In genomic region chr9:65555621-65556020, GRCm38 (mm10) we compare ENCODE assay signal across 10 mouse cellular contexts. TPM values are rescaled to one million over a fixed set of nuclear protein-coding genes. Genes with fewer than 3 reads are reported as not detected.
A peak's percentile ranks its signal among the peaks of the same experiment; 100 is the strongest.
DNase-seq lines count a peak whose midpoint lies in the region; ATAC-seq and TF ChIP-seq lines count a peak whose summit lies in the region.
"Had no signal": no experiment of that assay in that cellular context is flagged by ENCODE, and none has a peak within 500 bp of the region (broad histone marks: within the 10 kb centered on the region; RNA-seq: fewer than 3 reads in every experiment).

No protein-coding gene starts in this region.

- peak overlapping the region; percentile 77 for H3K27ac ChIP-seq in forebrain, embryonic 10.5 days
- no peak overlapping the region for H3K27ac ChIP-seq in forebrain, embryonic 14.5 days (ENCODE audit: low read depth, low read length)
- H3K27ac ChIP-seq in kidney, postnatal 0 days, result peak overlapping the region; percentile 47; the same call in 1 of the 2 replicates
- peak overlapping the region; percentile 96 for H3K27ac ChIP-seq in liver, embryonic 16.5 days (ENCODE audit: low read length)

- peaks cover 29% of the 10 kb centered on the region for H3K4me1 ChIP-seq in forebrain, embryonic 10.5 days
- H3K4me1 ChIP-seq in forebrain, embryonic 14.5 days (ENCODE audit: control insufficient read depth, insufficient read depth, low read length), result no peaks in the 10 kb centered on the region
- H3K4me1 ChIP-seq in kidney, postnatal 0 days (replicated peaks; ENCODE audit: insufficient read depth, low read length), result peaks cover 9% of the 10 kb centered on the region
- peaks cover 93% of the 10 kb centered on the region for H3K4me1 ChIP-seq in erythroblast, embryonic 14.5 days (ENCODE audit: control insufficient read depth)
- peaks cover 76% of the 10 kb centered on the region for H3K4me1 ChIP-seq in liver, embryonic 16.5 days (ENCODE audit: control insufficient read depth, low read depth, low read length)

- H3K4me3 ChIP-seq in forebrain, embryonic 10.5 days, result no peak overlapping the region
- no peak overlapping the region for H3K4me3 ChIP-seq in forebrain, embryonic 14.5 days (ENCODE audit: low read depth, low read length)
- H3K4me3 ChIP-seq in kidney, postnatal 0 days (replicated peaks; ENCODE audit: low read depth, low read length), result no peak overlapping the region
- peak overlapping the region; percentile 57 for H3K4me3 ChIP-seq in erythroblast, embryonic 14.5 days (replicated peaks)
- H3K4me3 ChIP-seq in liver, embryonic 16.5 days (ENCODE audit: low read depth, low read length), result peak overlapping the region; percentile 26
- H3K4me3 ChIP-seq: hindbrain, embryonic 12.5 days had no signal

- H3K9ac ChIP-seq in forebrain, embryonic 14.5 days (ENCODE audit: low read length), result no peak overlapping the region
- no peak overlapping the region for H3K9ac ChIP-seq in kidney, postnatal 0 days (ENCODE audit: low read depth, low read length)
- H3K9ac ChIP-seq in liver, embryonic 16.5 days (ENCODE audit: low read depth, low read length), result peak overlapping the region; percentile 58
- H3K9ac ChIP-seq: hindbrain, embryonic 12.5 days had no signal

- ATAC-seq in forebrain, embryonic 14.5 days, result no peak
- no peak for ATAC-seq in kidney, postnatal 0 days (replicated peaks; ENCODE audit: low FRiP score, low read depth)
- ATAC-seq in liver, embryonic 16.5 days (ENCODE audit: low read depth), result no peak

- no peaks in the 10 kb centered on the region for H3K9me3 ChIP-seq in forebrain, embryonic 10.5 days
- H3K9me3 ChIP-seq in forebrain, embryonic 14.5 days (replicated peaks; ENCODE audit: control insufficient read depth, low read length), result no peaks in the 10 kb centered on the region
- no peaks in the 10 kb centered on the region for H3K9me3 ChIP-seq in kidney, postnatal 0 days (replicated peaks; ENCODE audit: low read length)
- no peaks in the 10 kb centered on the region for H3K9me3 ChIP-seq in erythroblast, embryonic 14.5 days (ENCODE audit: control insufficient read depth, low read length)
- H3K9me3 ChIP-seq in liver, embryonic 16.5 days (replicated peaks; ENCODE audit: control insufficient read depth, low read length), result no peaks in the 10 kb centered on the region
- H3K9me3 ChIP-seq: hindbrain, embryonic 12.5 days had no signal

- WGBS in forebrain, embryonic 10.5 days, result 88% methylated on average over 4 of the region's 4 CpGs
- 96% methylated on average over 4 of the region's 4 CpGs for WGBS in forebrain, embryonic 14.5 days
- 83% methylated on average over 4 of the region's 4 CpGs for WGBS in kidney, postnatal 0 days
- 65% methylated on average over 4 of the region's 4 CpGs for WGBS in liver, embryonic 16.5 days (ENCODE audit: insufficient replicate concordance)

- peaks cover 57% of the 10 kb centered on the region for H3K36me3 ChIP-seq in forebrain, embryonic 10.5 days (replicated peaks)
- H3K36me3 ChIP-seq in forebrain, embryonic 14.5 days (ENCODE audit: control insufficient read depth, insufficient read depth, low read length), result peaks cover 16% of the 10 kb centered on the region; the same call in 1 of the 2 replicates
- H3K36me3 ChIP-seq in kidney, postnatal 0 days (ENCODE audit: insufficient read depth, low read length), result peaks cover 12% of the 10 kb centered on the region; the same call in 1 of the 2 replicates
- H3K36me3 ChIP-seq in erythroblast, embryonic 14.5 days (ENCODE audit: control insufficient read depth), result peaks cover 100% of the 10 kb centered on the region
- H3K36me3 ChIP-seq in liver, embryonic 16.5 days (ENCODE audit: control insufficient read depth, insufficient read depth), result peaks cover 60% of the 10 kb centered on the region

- no peaks in the 10 kb centered on the region for H3K27me3 ChIP-seq in forebrain, embryonic 10.5 days (ENCODE audit: poor library complexity, severe bottlenecking)
- H3K27me3 ChIP-seq in forebrain, embryonic 14.5 days (replicated peaks; ENCODE audit: control insufficient read depth, insufficient read depth, low read length), result no peaks in the 10 kb centered on the region
- no peaks in the 10 kb centered on the region for H3K27me3 ChIP-seq in kidney, postnatal 0 days (ENCODE audit: insufficient read depth, low read length)
- H3K27me3 ChIP-seq in erythroblast, embryonic 14.5 days (ENCODE audit: control insufficient read depth), result no peaks in the 10 kb centered on the region
- H3K27me3 ChIP-seq in liver, embryonic 16.5 days (ENCODE audit: control insufficient read depth, insufficient read depth, low read depth, low read length), result no peaks in the 10 kb centered on the region
- H3K27me3 ChIP-seq: hindbrain, embryonic 12.5 days had no signal

- TF ChIP-seq CTCF in kidney, postnatal 0 days (IDR thresholded peaks at IDR 0.05; ENCODE audit: low read depth), result no peak

- no peak for DNase-seq in forebrain, embryonic 10.5 days (ENCODE audit: extremely low spot score, low spot score)
- no peak for DNase-seq in forebrain, embryonic 14.5 days (ENCODE audit: low spot score)
- no peak for DNase-seq in kidney, postnatal 0 days (ENCODE audit: low spot score)
- no peak for DNase-seq in kidney, postnatal 10 days
- no peak for DNase-seq in cerebellum, postnatal 14 days
- no peak for DNase-seq in urinary bladder, postnatal 14 days (ENCODE audit: low spot score)
- DNase-seq: thymus, postnatal 4 days had no signal

- H3K4me2 ChIP-seq in forebrain, embryonic 14.5 days (ENCODE audit: low read length), result no peak overlapping the region
- H3K4me2 ChIP-seq in kidney, postnatal 0 days (ENCODE audit: low read length), result no peak overlapping the region
- H3K4me2 ChIP-seq in liver, embryonic 16.5 days (ENCODE audit: low read depth, low read length), result peak overlapping the region; percentile 65
- H3K4me2 ChIP-seq: hindbrain, embryonic 12.5 days had no signal

RNA-seq across cellular contexts. Expression of gene Plekho2, which starts 24.2 kb away (rescaled TPM):
- 11.1 and 11.9 TPM in 2 replicates for polyA plus RNA-seq in forebrain, embryonic 10.5 days (2016; fragmentation: Nextera tagmentation; extraction: Ambion mirVana)
- 3.6 and 3.9 TPM in 2 replicates for polyA plus RNA-seq in forebrain, embryonic 14.5 days (2014; fragmentation: Nextera tagmentation; extraction: Ambion mirVana)
- polyA plus RNA-seq in kidney, postnatal 0 days (2015; fragmentation: Nextera tagmentation; extraction: Ambion mirVana), result 13.4 and 14.6 TPM in 2 replicates
- 11.7 and 13.8 TPM in 2 replicates for polyA plus RNA-seq in erythroblast, embryonic 14.5 days (2012)
- polyA plus RNA-seq in liver, embryonic 16.5 days (2015; fragmentation: Nextera tagmentation; extraction: Ambion mirVana), result 23.1 and 24.5 TPM in 2 replicates

RNA-seq across cellular contexts. Expression of gene Pif1, which starts 31.3 kb away (rescaled TPM):
- 30.9 and 31.9 TPM in 2 replicates for polyA plus RNA-seq in forebrain, embryonic 10.5 days (2016; fragmentation: Nextera tagmentation; extraction: Ambion mirVana)
- 5.8 and 6.3 TPM in 2 replicates for polyA plus RNA-seq in forebrain, embryonic 14.5 days (2014; fragmentation: Nextera tagmentation; extraction: Ambion mirVana)
- 3.5 and 4.8 TPM in 2 replicates for polyA plus RNA-seq in kidney, postnatal 0 days (2015; fragmentation: Nextera tagmentation; extraction: Ambion mirVana)
- polyA plus RNA-seq in erythroblast, embryonic 14.5 days (2012), result 4.9 and 5.2 TPM in 2 replicates
- 9.6 and 10.9 TPM in 2 replicates for polyA plus RNA-seq in liver, embryonic 16.5 days (2015; fragmentation: Nextera tagmentation; extraction: Ambion mirVana)

RNA-seq across cellular contexts. Expression of gene Ankdd1a, which starts 35.6 kb away (rescaled TPM):
- not detected in 2 replicates for polyA plus RNA-seq in forebrain, embryonic 10.5 days (2016; fragmentation: Nextera tagmentation; extraction: Ambion mirVana)
- not detected in 2 replicates for polyA plus RNA-seq in forebrain, embryonic 14.5 days (2014; fragmentation: Nextera tagmentation; extraction: Ambion mirVana)
- polyA plus RNA-seq in kidney, postnatal 0 days (2015; fragmentation: Nextera tagmentation; extraction: Ambion mirVana), result 0.14 TPM in 1 of 2 replicates, not detected in the other
- not detected in 2 replicates for polyA plus RNA-seq in erythroblast, embryonic 14.5 days (2012)
- polyA plus RNA-seq in liver, embryonic 16.5 days (2015; fragmentation: Nextera tagmentation; extraction: Ambion mirVana), result 0.06 TPM in 1 of 2 replicates, not detected in the other
- polyA plus RNA-seq: hindbrain, embryonic 12.5 days had no signal

Comparison
In these comparisons a context has a peak if more than half of its experiments do, and no peak if none do; other contexts are left out.
1. H3K4me3 ChIP-seq: peak in erythroblast, embryonic 14.5 days (single experiment) and liver, embryonic 16.5 days (single experiment); none in forebrain, embryonic 10.5 days (single experiment), forebrain, embryonic 14.5 days (single experiment) and kidney, postnatal 0 days (single experiment).